Mouse (Mus musculus): ENCODE results near the gene Crabp1. TPM values are rescaled to one million over a fixed set of nuclear protein-coding genes. Genes with fewer than 3 reads are reported as not detected.
A peak's percentile ranks its signal among the peaks of the same experiment; 100 is the strongest.

Gene Crabp1
- total and polyA plus RNA-seq, 3 experiments = not detected

- TF ChIP-seq MAFK (IDR thresholded peaks at IDR 0.05; ENCODE audit: borderline replicate concordance, low read depth, low read length) = no peak
- peak; percentile 34; the same call in 1 of the 2 replicates for TF ChIP-seq ZC3H11A (IDR thresholded peaks at IDR 0.05; ENCODE audit: low read depth, low read length)
These were observed 30.5 kb upstream of the Crabp1 start, which contains the start of gene Wdr61 (continued) for GRCm38 (mm10) chr9:54733921-54734638.

GRCm38 (mm10) chr9:54734639-54735252, 29.8 kb upstream of the Crabp1 start:
- H3K9ac ChIP-seq (ENCODE audit: control insufficient read depth, low read depth, low read length, poor library complexity, severe bottlenecking) = peak overlapping the region; percentile 80
- peaks cover 0 to 13% of the 10 kb centered on the region in 2 experiments for H3K4me1 ChIP-seq (ENCODE audit: control insufficient read depth in 1 of 2, insufficient read depth in 2 of 2, low read length in 2 of 2)
- H3K4me3 ChIP-seq (ENCODE audit: control insufficient read depth in 1 of 2, insufficient read depth in 1 of 2, low read depth in 2 of 2, low read length in 2 of 2) = peak overlapping the region; percentile 58 to 80
- peaks cover 5 to 18% of the 10 kb centered on the region in 2 experiments for H3K36me3 ChIP-seq (ENCODE audit: control insufficient read depth in 1 of 2, insufficient read depth in 2 of 2, low read length in 2 of 2)
- H3K27me3 ChIP-seq (ENCODE audit: control insufficient read depth in 1 of 2, insufficient read depth in 2 of 2, low read length in 2 of 2) = no peaks in the 10 kb centered on the region; a peak in 1 of 4 replicates
- no peaks in the 10 kb centered on the region for H3K9me3 ChIP-seq (replicated peaks; ENCODE audit: insufficient read depth, low read length)
- peak overlapping the region; percentile 78 for H3K27ac ChIP-seq (ENCODE audit: control insufficient read depth, low read depth, low read length)
- peak in 1 of 2 experiments; percentile 56; a peak in 2 of 4 replicates for TF ChIP-seq POLR2A (IDR thresholded peaks at IDR 0.05; ENCODE audit: control insufficient read depth in 1 of 2, insufficient read depth in 1 of 2, low read depth in 1 of 2, low read length in 2 of 2, poor library complexity in 1 of 2)
- TF ChIP-seq ZNF384 (IDR thresholded peaks at IDR 0.05; ENCODE audit: low read depth, low read length) = peak; percentile 93
- TF ChIP-seq TBP (IDR thresholded peaks at IDR 0.05; ENCODE audit: low read depth, low read length) = 0 out of 2 replicates have a peak, but pooled peaks have one; percentile 5
- peak; percentile 45 for TF ChIP-seq NELFE (IDR thresholded peaks at IDR 0.05; ENCODE audit: low read depth, low read length)
- 0 out of 4 replicates have a peak, but pooled peaks of 1 of the 2 experiments have one; percentile 33 for TF ChIP-seq USF2 (IDR thresholded peaks at IDR 0.05; ENCODE audit: borderline replicate concordance in 1 of 2, insufficient read depth in 1 of 2, low read depth in 1 of 2, low read length in 2 of 2)
- peak; percentile 74 for TF ChIP-seq USF1 (IDR thresholded peaks at IDR 0.05; ENCODE audit: low read depth, low read length)
- TF ChIP-seq CHD1 (IDR thresholded peaks at IDR 0.05; ENCODE audit: low read depth, low read length) = no peak
- no peak for TF ChIP-seq SIN3A (IDR thresholded peaks at IDR 0.05; ENCODE audit: low read length)
- peaks cover 34% of the 10 kb centered on the region for H3K79me2 ChIP-seq (ENCODE audit: control insufficient read depth, insufficient read depth, low read length, poor library complexity)
- DNase-seq (ENCODE audit: low read depth, low spot score) = peak; percentile 58

- TF ChIP-seq USF2 (IDR thresholded peaks at IDR 0.05; ENCODE audit: borderline replicate concordance in 1 of 2, insufficient read depth in 1 of 2, low read depth in 1 of 2, low read length in 2 of 2) (peak in 1 of 2 experiments; percentile 50; a peak in 1 of 4 replicates), EP300 (IDR thresholded peaks at IDR 0.05; ENCODE audit: low read depth in 1 of 2, low read length in 2 of 2) (no peak), RAD21 (IDR thresholded peaks at IDR 0.05; ENCODE audit: low read depth, low read length) (peak; percentile 71), POLR2A (IDR thresholded peaks at IDR 0.05; ENCODE audit: control insufficient read depth in 1 of 2, insufficient read depth in 1 of 2, low read depth in 1 of 2, low read length in 2 of 2, poor library complexity in 1 of 2) (peak in 1 of 2 experiments; percentile 47; a peak in 1 of 4 replicates), ZC3H11A (IDR thresholded peaks at IDR 0.05; ENCODE audit: low read depth, low read length) (peak; percentile 33), USF1 (IDR thresholded peaks at IDR 0.05; ENCODE audit: low read depth, low read length) (peak; percentile 86), BHLHE40 (IDR thresholded peaks at IDR 0.05; ENCODE audit: borderline replicate concordance, low read depth, low read length) (peak; percentile 67; the same call in 1 of the 2 replicates), NELFE (IDR thresholded peaks at IDR 0.05; ENCODE audit: low read depth, low read length) (peak; percentile 34; the same call in 1 of the 2 replicates), MYC (IDR thresholded peaks at IDR 0.05; ENCODE audit: low read depth, low read length) (peak; percentile 83), TBP (IDR thresholded peaks at IDR 0.05; ENCODE audit: low read depth, low read length) (0 out of 2 replicates have a peak, but pooled peaks have one; percentile 8), MAZ (IDR thresholded peaks at IDR 0.05; ENCODE audit: low read depth, low read length) (peak; percentile 87), CTCF (IDR thresholded peaks at IDR 0.05 in 2 of 3, conservative IDR thresholded peaks at IDR 0.05 in 1 of 3; ENCODE audit: control insufficient read depth in 1 of 3, insufficient read depth in 1 of 3, low read depth in 2 of 3, low read length in 3 of 3, poor library complexity in 1 of 3, severe bottlenecking in 1 of 3) (peak; percentile 79 to 85 (median 85)), SMC3 (IDR thresholded peaks at IDR 0.05; ENCODE audit: low read depth, low read length) (peak; percentile 67), ZKSCAN1 (IDR thresholded peaks at IDR 0.05; ENCODE audit: low read depth, low read length) (no peak), MAFK (IDR thresholded peaks at IDR 0.05; ENCODE audit: borderline replicate concordance, low read depth, low read length) (no peak), TCF12 (IDR thresholded peaks at IDR 0.05; ENCODE audit: low read depth, low read length) (0 out of 2 replicates have a peak, but pooled peaks have one; percentile 11), MXI1 (IDR thresholded peaks at IDR 0.05; ENCODE audit: low read depth, low read length) (peak; percentile 93), MAX (IDR thresholded peaks at IDR 0.05; ENCODE audit: low read length) (peak; percentile 85), ELF1 (IDR thresholded peaks at IDR 0.05; ENCODE audit: low read depth, low read length) (no peak), GATA1 (IDR thresholded peaks at IDR 0.05; ENCODE audit: low read depth, low read length) (no peak)
- Histone ChIP-seq H3K79me2 (ENCODE audit: control insufficient read depth, insufficient read depth, low read length, poor library complexity) (peaks cover 28% of the 10 kb centered on the region), H3K9me3 (replicated peaks; ENCODE audit: insufficient read depth, low read length) (no peaks in the 10 kb centered on the region), H3K27me3 (ENCODE audit: control insufficient read depth in 1 of 2, insufficient read depth in 2 of 2, low read length in 2 of 2) (no peaks in the 10 kb centered on the region; a peak in 1 of 4 replicates), H3K36me3 (ENCODE audit: control insufficient read depth in 1 of 2, insufficient read depth in 2 of 2, low read length in 2 of 2) (peaks cover 0 to 18% of the 10 kb centered on the region in 2 experiments; a peak in 3 of 4 replicates), H3K4me1 (ENCODE audit: control insufficient read depth in 1 of 2, insufficient read depth in 2 of 2, low read length in 2 of 2) (peaks cover 0 to 13% of the 10 kb centered on the region in 2 experiments), H3K4me3 (ENCODE audit: control insufficient read depth in 1 of 2, insufficient read depth in 1 of 2, low read depth in 2 of 2, low read length in 2 of 2) (peak overlapping the region; percentile 60 to 72), H3K9ac (ENCODE audit: control insufficient read depth, low read depth, low read length, poor library complexity, severe bottlenecking) (peak overlapping the region; percentile 75), H3K27ac (ENCODE audit: control insufficient read depth, low read depth, low read length) (peak overlapping the region; percentile 44)
- peak; percentile 94 for DNase-seq (ENCODE audit: low read depth, low spot score)
These were observed 28.3 kb upstream of the Crabp1 start for GRCm38 (mm10) chr9:54736284-54736701.

All from MEL (cell line).